Mouse (Mus musculus): ENCODE measurements around the gene Hist1h2bh. TPM values are rescaled to one million over a fixed set of nuclear protein-coding genes. Genes with fewer than 3 reads are reported as not detected.

The Hist1h2bh gene
- total and polyA plus RNA-seq, 2 experiments, result 0.09 to 1.3 TPM

- 84% methylated on average over 5 of the region's 5 CpGs for WGBS
- Histone ChIP-seq H3K27ac (replicated peaks; ENCODE audit: insufficient read depth, low read depth, low read length) (no peak overlapping the region), H3K27me3 (ENCODE audit: control insufficient read depth, insufficient read depth, low read length) (no peaks in the 10 kb centered on the region)
These were observed 27.9 kb downstream of the Hist1h2bh start for GRCm38 (mm10) chr13:23515281-23515680.

GRCm38 (mm10) chr13:23513517-23513916 is 29.7 kb downstream of the Hist1h2bh start:
- WGBS, result 97% methylated on average over 1 of the region's 1 CpGs
- Histone ChIP-seq H3K36me3 (ENCODE audit: control insufficient read depth, insufficient read depth, low read length) (no peaks in the 10 kb centered on the region), H3K4me1 (ENCODE audit: control insufficient read depth, insufficient read depth, low read length) (peaks cover 2% of the 10 kb centered on the region; the same call in 1 of the 2 replicates), H3K79me2 (ENCODE audit: control insufficient read depth, insufficient read depth, low read length) (no peaks in the 10 kb centered on the region), H3K4me3 (ENCODE audit: insufficient read depth, low read depth, low read length) (no peak overlapping the region), H3K9ac (ENCODE audit: low read depth, low read length) (no peak overlapping the region), H3K27ac (replicated peaks; ENCODE audit: insufficient read depth, low read depth, low read length) (no peak overlapping the region), H3K27me3 (ENCODE audit: control insufficient read depth, insufficient read depth, low read length) (no peaks in the 10 kb centered on the region)
- TF ChIP-seq CTCF (IDR thresholded peaks at IDR 0.05; ENCODE audit: low read depth, low read length) (no peak), POLR2A (IDR thresholded peaks at IDR 0.05; ENCODE audit: extremely low read depth, insufficient read depth, low read length) (no peak)
- DNase-seq (ENCODE audit: extremely low read depth, low read depth, low spot score), result no peak

More at GRCm38 (mm10) chr13:23515281-23515680, 27.9 kb downstream of the Hist1h2bh start:
- Histone ChIP-seq H3K9ac (ENCODE audit: low read depth, low read length) (no peak overlapping the region), H3K36me3 (ENCODE audit: control insufficient read depth, insufficient read depth, low read length) (no peaks in the 10 kb centered on the region), H3K79me2 (ENCODE audit: control insufficient read depth, insufficient read depth, low read length) (no peaks in the 10 kb centered on the region), H3K4me3 (ENCODE audit: insufficient read depth, low read depth, low read length) (no peak overlapping the region), H3K4me1 (ENCODE audit: control insufficient read depth, insufficient read depth, low read length) (peaks cover 2% of the 10 kb centered on the region; the same call in 1 of the 2 replicates)
- DNase-seq (ENCODE audit: extremely low read depth, low read depth, low spot score), result no peak
- TF ChIP-seq POLR2A (IDR thresholded peaks at IDR 0.05; ENCODE audit: extremely low read depth, insufficient read depth, low read length) (no peak), CTCF (IDR thresholded peaks at IDR 0.05; ENCODE audit: low read depth, low read length) (no peak)

GRCm38 (mm10) chr13:23510127-23510526 is 33.1 kb downstream of the Hist1h2bh start:
- Histone ChIP-seq H3K27ac (replicated peaks; ENCODE audit: insufficient read depth, low read depth, low read length) (no peak overlapping the region), H3K9ac (ENCODE audit: low read depth, low read length) (no peak overlapping the region), H3K79me2 (ENCODE audit: control insufficient read depth, insufficient read depth, low read length) (no peaks in the 10 kb centered on the region), H3K4me3 (ENCODE audit: insufficient read depth, low read depth, low read length) (no peak overlapping the region), H3K4me1 (ENCODE audit: control insufficient read depth, insufficient read depth, low read length) (no peaks in the 10 kb centered on the region; the same call in 1 of the 2 replicates), H3K36me3 (ENCODE audit: control insufficient read depth, insufficient read depth, low read length) (no peaks in the 10 kb centered on the region), H3K27me3 (ENCODE audit: control insufficient read depth, insufficient read depth, low read length) (no peaks in the 10 kb centered on the region)
- 59% methylated on average over 1 of the region's 1 CpGs for WGBS
- no peak for DNase-seq (ENCODE audit: extremely low read depth, low read depth, low spot score)
- TF ChIP-seq POLR2A (IDR thresholded peaks at IDR 0.05; ENCODE audit: extremely low read depth, insufficient read depth, low read length), result no peak
- no peak for TF ChIP-seq CTCF (IDR thresholded peaks at IDR 0.05; ENCODE audit: low read depth, low read length)

- H3K9ac ChIP-seq (ENCODE audit: low read depth, low read length), result no peak overlapping the region
- H3K27me3 ChIP-seq (ENCODE audit: control insufficient read depth, insufficient read depth, low read length), result no peaks in the 10 kb centered on the region
- TF ChIP-seq POLR2A (IDR thresholded peaks at IDR 0.05; ENCODE audit: extremely low read depth, insufficient read depth, low read length), result no peak
- TF ChIP-seq CTCF (IDR thresholded peaks at IDR 0.05; ENCODE audit: low read depth, low read length), result no peak
- no peaks in the 10 kb centered on the region for H3K36me3 ChIP-seq (ENCODE audit: control insufficient read depth, insufficient read depth, low read length)
- DNase-seq (ENCODE audit: extremely low read depth, low read depth, low spot score), result no peak
- H3K27ac ChIP-seq (replicated peaks; ENCODE audit: insufficient read depth, low read depth, low read length), result no peak overlapping the region
- no peak overlapping the region for H3K4me3 ChIP-seq (ENCODE audit: insufficient read depth, low read depth, low read length)
- H3K4me1 ChIP-seq (ENCODE audit: control insufficient read depth, insufficient read depth, low read length), result no peaks in the 10 kb centered on the region; the same call in 1 of the 2 replicates
- 57% methylated on average over 14 of the region's 14 CpGs for WGBS
- no peaks in the 10 kb centered on the region for H3K79me2 ChIP-seq (ENCODE audit: control insufficient read depth, insufficient read depth, low read length)
These were observed 36.2 kb downstream of the Hist1h2bh start for GRCm38 (mm10) chr13:23506819-23507515.

- Histone ChIP-seq H3K4me3 (ENCODE audit: insufficient read depth, low read depth, low read length) (peak overlapping the region; percentile 60; the same call in 1 of the 2 replicates), H3K27me3 (ENCODE audit: control insufficient read depth, insufficient read depth, low read length) (no peaks in the 10 kb centered on the region), H3K4me1 (ENCODE audit: control insufficient read depth, insufficient read depth, low read length) (no peaks in the 10 kb centered on the region; the same call in 1 of the 2 replicates), H3K9ac (ENCODE audit: low read depth, low read length) (no peak overlapping the region), H3K79me2 (ENCODE audit: control insufficient read depth, insufficient read depth, low read length) (no peaks in the 10 kb centered on the region), H3K27ac (replicated peaks; ENCODE audit: insufficient read depth, low read depth, low read length) (no peak overlapping the region), H3K36me3 (ENCODE audit: control insufficient read depth, insufficient read depth, low read length) (no peaks in the 10 kb centered on the region)
- no peak for TF ChIP-seq POLR2A (IDR thresholded peaks at IDR 0.05; ENCODE audit: extremely low read depth, insufficient read depth, low read length)
- no peak for TF ChIP-seq CTCF (IDR thresholded peaks at IDR 0.05; ENCODE audit: low read depth, low read length)
- peak; percentile 77 for DNase-seq (ENCODE audit: extremely low read depth, low read depth, low spot score)
- 29% methylated on average over 13 of the region's 13 CpGs for WGBS
These were observed 36.8 kb downstream of the Hist1h2bh start for GRCm38 (mm10) chr13:23506351-23506750.
